Mouse (Mus musculus): ENCODE measurements around the gene Cyb5r3.

Gene Cyb5r3

GRCm38 (mm10) chr15:83169772-83170722 lies 2.3 kb downstream of the Cyb5r3 start:
- peak; percentile 77 to 81 for DNase-seq (ENCODE audit: low spot score in 2 of 2)

GRCm38 (mm10) chr15:83168875-83169771 lies 3.3 kb downstream of the Cyb5r3 start:
- DNase-seq (ENCODE audit: low spot score in 2 of 2), result peak in 1 of 2 experiments; percentile 31

DNA sequence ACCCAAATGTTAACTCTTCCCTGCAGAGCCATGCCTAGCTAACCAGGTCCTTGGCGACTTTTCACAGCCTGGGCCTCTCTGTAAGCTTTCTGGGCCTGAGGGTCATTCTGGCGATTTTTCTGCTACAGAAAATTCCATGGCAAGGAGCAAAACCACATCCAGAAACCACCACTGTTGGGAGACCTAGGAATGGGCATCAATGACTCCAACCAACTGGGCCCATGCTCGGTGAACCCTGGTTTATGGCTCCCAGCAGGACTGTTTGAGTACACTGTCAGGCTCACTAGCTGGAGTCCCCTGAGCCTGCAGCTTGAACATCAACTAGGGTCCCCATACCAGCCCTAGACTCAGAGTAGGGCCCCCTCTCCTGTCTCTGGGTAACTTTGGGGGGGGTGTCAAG lies 4.1 kb downstream of the Cyb5r3 start:
- no peak for DNase-seq (ENCODE audit: low spot score in 2 of 2)

GRCm38 (mm10) chr15:83167550-83168065 lies 4.8 kb downstream of the Cyb5r3 start:
- DNase-seq (ENCODE audit: low spot score in 2 of 2), result no peak

GRCm38 (mm10) chr15:83167126-83167525 lies 5.3 kb downstream of the Cyb5r3 start:
- DNase-seq (ENCODE audit: low spot score in 2 of 2), result no peak

DNA sequence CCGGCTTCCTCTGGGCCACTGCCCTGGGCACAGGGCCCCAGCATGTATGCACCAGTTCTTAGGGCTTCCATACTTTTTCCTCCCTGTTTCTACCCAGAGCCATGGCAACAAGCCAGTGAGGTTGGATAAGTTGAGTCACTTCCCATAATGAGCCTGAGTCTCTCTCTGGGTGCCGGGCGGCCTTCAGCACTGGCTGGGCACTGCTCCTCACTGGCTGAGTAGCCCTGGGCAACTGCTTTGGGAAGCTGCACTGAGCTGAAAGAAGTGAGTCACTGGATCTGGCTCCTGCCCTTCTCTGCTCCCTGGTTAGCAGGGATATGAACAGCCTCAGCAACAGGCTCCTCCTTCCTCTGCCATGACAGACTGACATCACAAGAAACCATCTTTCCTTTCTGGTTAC lies 5.8 kb downstream of the Cyb5r3 start:
- no peak for DNase-seq (ENCODE audit: low spot score in 2 of 2)

DNA sequence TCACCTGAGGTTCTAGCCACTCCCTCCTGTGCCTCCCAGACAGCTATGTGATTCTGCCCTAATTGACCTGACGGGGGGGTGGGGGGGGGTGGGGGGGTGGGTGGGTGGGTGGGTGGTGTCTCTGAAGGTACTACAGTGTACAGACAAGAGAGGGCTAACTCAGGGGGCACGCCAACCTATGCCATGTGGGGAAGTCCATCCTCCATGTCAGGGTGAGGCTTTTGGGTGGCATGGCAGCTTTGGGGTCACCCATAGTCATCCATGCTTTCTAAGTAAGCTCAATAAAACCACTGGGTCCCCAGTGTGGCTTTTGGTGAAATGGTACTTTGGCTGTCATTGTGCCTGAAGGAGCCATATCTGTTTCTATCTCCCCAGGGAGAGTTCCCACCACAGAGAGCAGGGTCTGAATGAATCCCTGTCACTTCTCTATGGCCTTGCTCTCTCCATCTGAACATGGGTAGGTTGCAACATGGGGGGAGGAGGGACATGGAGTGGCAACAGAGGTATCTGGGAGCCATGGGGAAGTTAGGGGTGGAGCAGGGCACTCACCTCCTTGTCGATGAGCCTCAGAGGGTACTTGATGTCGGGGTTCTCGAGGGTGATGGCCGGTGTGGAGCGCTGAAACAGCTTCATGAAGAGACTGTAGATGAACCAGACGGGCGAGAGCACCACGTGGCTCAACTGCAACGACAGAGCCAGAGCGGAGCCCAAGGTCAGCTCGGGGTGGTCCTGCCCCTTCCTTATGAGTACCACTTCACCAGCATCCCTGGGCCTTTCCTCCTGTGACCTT lies 6.7 kb downstream of the Cyb5r3 start:
- DNase-seq (ENCODE audit: low spot score in 2 of 2), result peak in 1 of 2 experiments; percentile 15

DNA sequence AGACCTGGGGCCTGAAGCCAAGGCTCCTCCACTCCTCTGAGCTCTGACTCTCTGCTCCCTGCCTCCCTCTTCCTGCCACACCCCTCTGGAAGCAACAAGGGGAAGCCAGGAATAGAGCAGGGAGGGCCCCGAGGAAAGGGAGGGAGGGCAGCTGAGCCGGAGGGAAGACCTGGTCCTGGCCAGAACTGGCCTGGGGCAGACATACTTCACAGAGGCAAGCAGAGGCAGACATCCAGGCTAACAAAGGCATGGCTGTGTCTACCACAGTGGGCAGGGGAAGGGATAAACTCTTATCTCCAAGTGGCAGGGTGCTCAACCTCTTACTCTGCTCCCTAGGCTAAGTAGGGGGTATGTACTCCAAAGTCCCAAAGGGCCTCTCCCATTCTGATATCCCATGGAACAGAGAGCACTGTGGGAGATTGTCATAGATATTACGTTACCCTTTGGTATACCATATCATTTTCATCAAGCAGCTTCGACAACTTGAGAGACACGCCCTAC lies 7.4 kb downstream of the Cyb5r3 start:
- peak in 1 of 2 experiments; percentile 26 for DNase-seq (ENCODE audit: low spot score in 2 of 2)

DNA sequence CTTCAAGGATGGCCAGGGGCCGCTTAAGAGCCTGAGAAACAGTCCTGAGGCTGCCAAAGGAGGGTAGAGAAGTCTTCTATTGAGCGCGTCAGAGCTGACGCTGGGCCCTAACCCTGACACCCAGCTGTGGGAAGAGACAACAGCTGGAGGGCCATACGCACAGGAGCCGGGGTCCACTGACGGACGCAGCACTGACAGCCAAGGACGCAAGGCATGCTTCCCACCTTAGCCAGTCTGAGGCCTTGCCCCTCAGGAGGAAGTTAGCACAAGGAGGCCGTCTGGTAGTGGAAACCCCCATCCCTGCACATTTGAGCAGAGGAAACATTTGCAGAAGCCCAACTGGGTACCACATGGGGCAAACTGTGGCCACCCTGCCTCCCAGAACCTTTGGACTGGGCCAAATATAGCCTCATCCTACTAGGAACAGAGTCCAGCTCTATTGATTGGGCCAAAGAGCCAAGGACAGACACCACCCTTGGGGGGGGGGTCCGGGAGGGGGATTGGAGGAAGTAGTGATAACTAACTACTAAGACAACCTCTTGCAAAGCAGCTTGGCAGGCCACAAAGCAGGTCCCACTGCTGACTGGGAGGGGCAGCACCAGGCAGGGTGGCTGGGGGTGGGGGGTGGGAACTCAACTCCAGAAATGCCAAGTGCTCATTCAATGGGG lies 9.4 kb downstream of the Cyb5r3 start:
- DNase-seq (ENCODE audit: low spot score in 2 of 2), result no peak

- no peak for DNase-seq (ENCODE audit: low spot score in 2 of 2)
Measured at GRCm38 (mm10) chr15:83162001-83162400, 10.4 kb downstream of the Cyb5r3 start.

GRCm38 (mm10) chr15:83161062-83161748 lies 11.2 kb downstream of the Cyb5r3 start:
- DNase-seq (ENCODE audit: low spot score in 2 of 2), result no peak

DNA sequence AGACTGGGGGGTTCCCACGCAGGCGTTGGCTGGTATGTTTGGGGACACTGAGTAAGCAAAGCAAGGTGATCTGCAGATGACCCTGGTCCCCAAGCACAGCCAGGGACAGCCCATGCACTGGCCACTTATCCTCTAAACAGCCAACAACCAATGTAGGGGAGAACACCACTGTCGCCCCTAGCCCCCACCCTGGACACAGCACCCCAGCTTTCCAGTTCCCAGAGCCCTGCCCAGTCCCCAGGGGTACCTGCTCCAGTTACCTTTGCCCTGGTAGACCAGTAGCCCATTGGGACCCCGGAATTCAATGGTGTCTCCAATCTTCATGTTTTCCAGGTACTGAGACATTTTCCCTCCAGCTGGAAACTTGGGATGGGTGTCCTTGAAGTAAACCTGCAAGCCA lies 11.8 kb downstream of the Cyb5r3 start:
- DNase-seq (ENCODE audit: low spot score in 2 of 2), result no peak

- no peak for DNase-seq (ENCODE audit: low spot score in 2 of 2)
Measured at GRCm38 (mm10) chr15:83159823-83160222, 12.6 kb downstream of the Cyb5r3 start.

DNA sequence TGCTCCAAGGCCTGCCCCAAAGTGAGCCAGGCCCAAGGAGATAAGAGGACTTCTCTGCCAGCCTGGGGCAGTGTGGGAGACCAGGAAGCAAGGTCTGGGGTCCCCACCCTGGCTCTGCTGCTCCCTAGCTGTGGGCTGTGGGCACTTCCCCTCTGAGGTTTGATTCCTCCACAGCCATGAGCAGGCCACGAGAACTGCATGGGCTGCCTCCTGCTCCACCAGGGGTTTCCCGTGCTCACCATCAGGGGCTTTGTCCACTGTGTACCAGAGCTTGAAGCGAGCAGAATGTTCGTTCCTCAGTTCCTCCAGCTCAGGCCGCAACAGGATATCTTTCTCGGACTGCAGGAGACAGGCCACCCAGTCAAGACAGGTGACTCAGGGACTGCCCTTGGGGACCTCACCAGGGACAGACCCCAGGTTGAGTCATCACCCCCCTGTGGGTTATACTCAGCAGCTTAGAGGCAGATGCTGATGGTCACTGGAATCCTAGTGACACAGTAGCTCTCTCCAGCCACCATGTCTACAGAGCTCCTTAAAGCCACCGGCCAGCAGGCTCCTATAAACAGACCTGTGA lies 13.7 kb downstream of the Cyb5r3 start:
- DNase-seq (ENCODE audit: low spot score in 2 of 2), result no peak

DNA sequence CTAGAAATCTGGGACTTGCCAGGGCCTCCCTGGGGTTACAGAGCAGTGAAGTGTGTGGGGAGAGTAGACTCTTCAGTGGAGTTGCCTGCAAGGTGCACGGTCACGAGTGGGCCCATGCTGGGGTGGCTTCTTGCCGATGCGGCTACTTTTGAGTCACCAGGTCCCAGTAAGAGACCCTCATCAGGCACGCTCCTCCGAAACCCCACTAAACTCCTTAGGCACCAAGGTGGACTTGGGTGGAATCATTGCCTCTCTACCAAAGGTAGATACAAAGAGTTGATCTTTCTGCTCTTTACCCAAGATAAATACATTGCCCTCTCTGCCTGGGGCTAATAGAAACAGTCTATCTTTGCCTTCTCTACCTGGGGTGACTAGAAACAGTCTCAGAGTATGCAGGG lies 14.7 kb downstream of the Cyb5r3 start:
- no peak for DNase-seq (ENCODE audit: low spot score in 2 of 2)

- DNase-seq (ENCODE audit: low spot score in 2 of 2), result peak; percentile 57 to 75
Measured at GRCm38 (mm10) chr15:83156929-83157666, 15.3 kb downstream of the Cyb5r3 start.

GRCm38 (mm10) chr15:83155672-83156419 lies 16.5 kb downstream of the Cyb5r3 start:
- no peak for DNase-seq (ENCODE audit: low spot score in 2 of 2)

- DNase-seq (ENCODE audit: low spot score in 2 of 2), result no peak
Measured at GRCm38 (mm10) chr15:83154309-83154708, 18.1 kb downstream of the Cyb5r3 start.

All from spleen, postnatal 10 days (tissue).